Comparison of ENCODE assay signal across 35 mouse cellular contexts in genomic region chr14:92303940-92304339, GRCm38 (mm10).
"Had no signal": no experiment of that assay in that cellular context is flagged by ENCODE, and none has a peak within 500 bp of the region (broad histone marks: within the 10 kb centered on the region; RNA-seq: fewer than 3 reads in every experiment).

No protein-coding gene starts in this region.

- H3K4me3 ChIP-seq: heart, embryonic 10.5 days; heart, embryonic 12.5 days; heart, embryonic 13.5 days; heart, embryonic 15.5 days; hindbrain, embryonic 10.5 days; hindbrain, embryonic 12.5 days; hindbrain, embryonic 13.5 days; hindbrain, embryonic 15.5 days; intestine, embryonic 15.5 days; kidney, embryonic 15.5 days; layer of hippocampus, adult 2 months had no signal

- H3K9ac ChIP-seq: heart, embryonic 12.5 days; heart, embryonic 13.5 days; heart, embryonic 15.5 days; hindbrain, embryonic 12.5 days; hindbrain, embryonic 13.5 days; hindbrain, embryonic 14.5 days; hindbrain, embryonic 15.5 days; intestine, embryonic 15.5 days; kidney, embryonic 15.5 days had no signal

- ATAC-seq: hindbrain, embryonic 16.5 days; inflammation-experienced regulatory T-cells, adult 6 months; intestine, embryonic 15.5 days; intestine, embryonic 16.5 days; intestine, postnatal 0 days had no signal

- H3K4me1 ChIP-seq: heart, embryonic 10.5 days; heart, embryonic 12.5 days; heart, embryonic 13.5 days; heart, embryonic 15.5 days; hindbrain, embryonic 10.5 days; hindbrain, embryonic 12.5 days; hindbrain, embryonic 13.5 days; hindbrain, embryonic 15.5 days; intestine, embryonic 15.5 days; kidney, embryonic 15.5 days had no signal

- H3K36me3 ChIP-seq: heart, embryonic 10.5 days; heart, embryonic 12.5 days; heart, embryonic 13.5 days; heart, embryonic 15.5 days; hindbrain, embryonic 10.5 days; hindbrain, embryonic 12.5 days; hindbrain, embryonic 13.5 days; hindbrain, embryonic 15.5 days; intestine, embryonic 15.5 days; kidney, embryonic 15.5 days had no signal

- H3K4me2 ChIP-seq: heart, embryonic 11.5 days; heart, embryonic 12.5 days; heart, embryonic 13.5 days; heart, embryonic 15.5 days; hindbrain, embryonic 12.5 days; hindbrain, embryonic 13.5 days; hindbrain, embryonic 14.5 days; hindbrain, embryonic 15.5 days; intestine, embryonic 15.5 days; kidney, embryonic 15.5 days had no signal

- H3K27ac ChIP-seq: heart, embryonic 10.5 days; heart, embryonic 13.5 days; heart, embryonic 15.5 days; hindbrain, embryonic 10.5 days; hindbrain, embryonic 12.5 days; hindbrain, embryonic 13.5 days; hindbrain, embryonic 14.5 days; hindbrain, embryonic 15.5 days; hindbrain, postnatal 0 days; intestine, embryonic 15.5 days; kidney, embryonic 15.5 days; kidney, postnatal 0 days; layer of hippocampus, adult 2 months had no signal

- H3K9me3 ChIP-seq: heart, embryonic 10.5 days; heart, embryonic 12.5 days; heart, embryonic 13.5 days; heart, embryonic 15.5 days; hindbrain, embryonic 10.5 days; hindbrain, embryonic 12.5 days; hindbrain, embryonic 13.5 days; hindbrain, embryonic 15.5 days; intestine, embryonic 15.5 days; kidney, embryonic 15.5 days had no signal

- H3K27me3 ChIP-seq: heart, embryonic 12.5 days; heart, embryonic 13.5 days; heart, embryonic 15.5 days; hindbrain, embryonic 12.5 days; hindbrain, embryonic 13.5 days; hindbrain, embryonic 15.5 days; intestine, embryonic 15.5 days; kidney, embryonic 15.5 days had no signal

- DNase-seq: heart, postnatal 10 days; heart, postnatal 14 days; heart, postnatal 36 days; heart, postnatal 4 days; kidney, adult 11 months; kidney, adult 18-20 months; kidney, adult 2 months; kidney, adult 8-10 months; kidney, adult 9 months; kidney, postnatal 10 days; kidney, postnatal 14 days; kidney, postnatal 25 days; kidney, postnatal 36 days; kidney, postnatal 4 days; layer of hippocampus, adult 9-11 months; layer of hippocampus, postnatal 36 days had no signal
